Mouse (Mus musculus): ENCODE results near the gene Olfr930. TPM values are rescaled to one million over a fixed set of nuclear protein-coding genes. Genes with fewer than 3 reads are reported as not detected.

Olfr930 gene
- total RNA-seq (2023), result not detected

GRCm38 (mm10) chr9:38929509-38929908 is at the start of gene Olfr930:
Olfr930 (plus strand) TSS chr9:38929809.

GRCm38 (mm10) chr9:38972013-38972412 is 42.4 kb downstream of the Olfr930 start, which contains the start of gene Olfr933:
Olfr933 (plus strand) TSS chr9:38972313.

Other genes starting within 250 kb of the Olfr930 start
- not detected for gene Olfr919, start 226.1 kb upstream of the Olfr930 start, total RNA-seq (2023)
- gene Vwa5a, start 211.5 kb upstream of the Olfr930 start, total RNA-seq (2023), result 1 to 10 TPM; 6.2 to 9.1 TPM
- not detected for gene Olfr920, start 177.5 kb upstream of the Olfr930 start, total RNA-seq (2023)
- not detected for gene Olfr921, start 156.7 kb upstream of the Olfr930 start, total RNA-seq (2023)
- not detected for gene Olfr922, start 115.2 kb upstream of the Olfr930 start, total RNA-seq (2023)
- not detected for gene Olfr923, start 103.3 kb upstream of the Olfr930 start, total RNA-seq (2023)
- not detected for gene Olfr924, start 85.4 kb upstream of the Olfr930 start, total RNA-seq (2023)
- gene Olfr26, start 74.7 kb upstream of the Olfr930 start, total RNA-seq (2023), result not detected
- not detected for gene Olfr926, start 52.7 kb upstream of the Olfr930 start, total RNA-seq (2023)
- gene Olfr933, start 42.5 kb downstream of the Olfr930 start, total RNA-seq (2023), result not detected
- gene Olfr934, start 58.5 kb downstream of the Olfr930 start, total RNA-seq (2023), result not detected
- not detected for gene Olfr935, start 69.9 kb downstream of the Olfr930 start, total RNA-seq (2023)
- gene Olfr146, start 93.6 kb downstream of the Olfr930 start, total RNA-seq (2023), result not detected
- gene Olfr937, start 135.1 kb downstream of the Olfr930 start, total RNA-seq (2023), result not detected
- gene Olfr938, start 149.1 kb downstream of the Olfr930 start, total RNA-seq (2023), result not detected
- not detected for gene Olfr27, start 198.3 kb downstream of the Olfr930 start, total RNA-seq (2023)
- not detected for gene Olfr943, start 236.5 kb downstream of the Olfr930 start, total RNA-seq (2023)

Measured in B cell, adult 67 days (primary cell).